Mouse (Mus musculus) adipose tissue, adult 10 weeks (tissue): ENCODE results near the gene Snrpa. TPM values are rescaled to one million over a fixed set of nuclear protein-coding genes. Genes with fewer than 3 reads are reported as not detected.

Experiments
- polyA plus RNA-seq: library from polyadenylated mRNA; stranded (reverse); fragments of 350-450 nt; fragmentation: Illumina TruSeq; extraction: RNeasy Lipid Tissue Mini Kit (QIAGEN cat#74804); gene quantifications from one replicate; pipeline ENCODE4 v1.2.3, GENCODE M21; 2014; ENCODE audit warnings: low read depth, low replicate concordance

The Snrpa gene
- 62.5 TPM for polyA plus RNA-seq

DNA sequence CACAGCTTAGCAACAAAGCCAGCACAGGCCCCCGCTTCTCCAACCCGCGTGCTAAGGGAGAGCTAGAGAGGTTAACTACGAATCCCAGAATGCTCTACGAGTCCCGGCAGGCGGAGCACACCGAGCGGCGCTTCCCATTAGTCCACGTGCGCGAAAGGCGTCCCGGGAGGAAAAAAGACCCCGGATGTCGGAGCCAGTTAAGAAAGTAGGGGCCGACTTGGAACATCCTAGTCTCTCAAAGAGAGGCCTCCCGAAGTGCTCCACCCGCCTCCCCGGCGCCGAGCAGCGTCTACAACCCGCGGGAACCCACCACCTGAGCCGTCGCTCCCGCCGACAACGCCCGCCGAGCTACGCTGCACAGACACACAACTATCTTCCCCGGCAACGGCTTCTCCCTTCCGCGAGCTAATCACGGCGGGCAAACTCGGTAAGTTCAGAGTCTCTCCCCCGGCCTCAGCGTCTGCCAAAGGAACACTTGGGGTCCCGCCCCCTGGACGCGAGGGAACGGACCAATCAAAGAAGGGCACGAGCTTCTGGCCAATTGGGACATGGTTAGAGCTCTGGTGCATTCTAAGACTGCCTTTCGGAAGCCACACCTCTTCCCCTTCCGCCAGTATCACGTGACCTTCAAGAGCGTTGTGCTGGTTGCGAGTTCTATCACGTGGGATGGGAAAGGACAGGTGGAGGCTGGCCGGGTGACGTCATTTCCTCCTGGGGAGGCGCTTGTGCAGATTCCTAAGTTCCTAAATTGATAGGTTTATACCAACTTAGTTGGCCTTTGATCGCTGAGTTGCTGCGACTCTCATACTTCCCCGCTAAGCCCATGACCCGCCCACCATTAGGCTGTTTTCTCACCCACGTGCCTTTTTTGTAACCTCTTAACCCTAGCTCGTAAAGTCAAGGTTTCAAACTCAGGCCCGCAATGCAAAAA is at the start of gene Snrpa, which contains the start of gene BC024978:
Snrpa (minus strand) TSS at position 591 of the 931 bp plus-strand sequence.
BC024978 (plus strand) TSS at position 101 of the 931 bp plus-strand sequence.

GRCm38 (mm10) chr7:27232781-27233281 is 36.8 kb upstream of the Snrpa start, which contains the start of gene Coq8b:
TSS of gene Coq8b (plus strand) at chr7:27233023.

GRCm38 (mm10) chr7:27228281-27228821 is 32.3 kb upstream of the Snrpa start, which contains the start of gene Itpkc:
TSS of gene Itpkc (minus strand) at chr7:27228661.

DNA sequence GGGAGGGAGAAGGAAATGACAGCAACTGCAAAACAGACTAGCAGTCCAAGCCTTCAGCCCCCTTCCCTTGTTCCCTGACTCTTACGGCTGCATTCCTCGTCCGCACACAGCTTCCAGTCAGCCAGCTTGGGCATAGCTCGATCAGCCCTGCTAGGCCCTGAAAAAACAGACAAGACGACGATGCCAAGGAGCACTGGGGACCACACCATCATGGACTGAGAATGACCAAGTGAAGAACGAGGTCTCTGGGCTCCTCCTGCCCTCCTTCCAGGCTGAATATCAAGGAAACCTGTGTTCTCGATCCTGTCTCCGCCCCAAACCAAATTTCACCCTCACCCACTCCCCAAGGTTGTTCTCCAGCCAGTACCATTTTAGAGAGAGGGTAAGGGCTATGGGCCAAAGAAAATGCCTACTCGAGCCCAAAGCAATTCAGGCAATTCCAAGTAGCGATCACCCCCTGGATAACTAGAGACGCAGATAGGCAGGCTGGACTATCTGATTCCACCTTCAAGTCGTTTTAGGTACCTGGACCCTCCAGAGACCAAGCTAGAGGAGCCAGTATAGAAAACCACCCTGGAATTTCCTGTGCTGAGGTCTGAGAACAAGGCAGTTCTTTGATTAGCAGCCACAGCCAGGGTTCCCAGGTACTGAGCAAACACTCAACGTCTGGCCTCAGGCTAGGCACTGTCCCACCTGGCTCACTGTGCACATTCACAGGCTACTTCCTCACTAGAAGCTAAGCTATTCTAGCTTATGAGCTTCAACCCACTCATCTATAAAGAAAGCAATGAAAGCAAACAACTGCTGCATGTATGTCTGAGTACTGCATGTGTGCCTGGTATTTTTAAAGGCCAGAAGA is 15.0 kb downstream of the Snrpa start, which contains the start of the genes Gm21983 and Mia:
Gm21983 (minus strand) TSS at position 250 of the 859 bp plus-strand sequence.
Mia (minus strand) TSS at position 321 of the 859 bp plus-strand sequence.

GRCm38 (mm10) chr7:27178324-27179216 is 17.5 kb downstream of the Snrpa start, which contains the start of gene Rab4b:
TSS of gene Rab4b (minus strand) at chr7:27178896.

DNA sequence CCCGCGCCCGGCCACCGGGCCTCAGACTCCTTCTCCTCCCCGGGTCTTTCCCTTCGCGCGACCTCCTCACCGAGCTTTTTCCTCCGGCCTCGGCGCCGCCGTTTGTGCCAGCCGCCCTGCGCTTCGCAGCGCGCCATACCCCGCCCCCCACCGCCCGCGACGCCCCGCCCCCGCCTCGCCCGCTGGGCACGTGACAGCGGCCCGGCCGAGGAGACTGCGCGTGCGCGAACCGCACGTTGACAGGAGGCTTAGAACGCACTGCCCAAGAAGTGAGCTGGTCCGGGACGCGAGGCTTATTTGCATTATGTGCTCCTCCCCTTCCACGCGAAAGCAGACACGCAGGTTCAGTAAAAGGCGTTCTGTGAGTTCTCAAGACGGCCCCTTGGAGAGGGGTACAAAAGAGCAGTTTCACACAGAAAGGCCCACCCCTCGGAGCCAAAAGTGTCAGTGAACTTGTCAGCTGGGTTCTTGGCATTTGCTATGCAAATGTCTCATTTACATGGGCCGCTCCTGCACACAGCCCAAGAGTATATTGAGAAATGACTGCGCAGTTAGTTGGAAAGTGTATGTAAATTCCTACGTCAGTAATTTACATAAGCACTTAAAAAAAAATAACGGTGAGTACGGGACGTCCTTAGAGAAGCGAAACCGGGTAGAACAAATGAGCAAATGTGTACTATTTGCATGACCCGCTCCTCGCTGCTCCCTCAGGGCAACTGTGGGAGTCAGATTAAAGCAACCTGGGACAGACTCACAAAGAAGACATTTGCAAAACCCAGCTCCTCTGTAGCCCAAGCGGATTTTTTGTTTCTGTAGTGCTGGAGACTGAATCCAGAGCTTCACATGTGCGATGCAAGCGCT is 29.2 kb downstream of the Snrpa start, which contains the start of gene Egln2:
Egln2 (minus strand) TSS at position 189 of the 861 bp plus-strand sequence.

GRCm38 (mm10) chr7:27153205-27153764 is 42.8 kb downstream of the Snrpa start, which contains the start of gene Cyp2t4:
TSS of gene Cyp2t4 (plus strand) at chr7:27153714.

Other genes with a start within 250 kb of the Snrpa start
- gene Cyp2a12, start 167.2 kb downstream of the Snrpa start, polyA plus RNA-seq = 0.17 TPM
- 21.9 TPM for gene Cyp2f2, start 76.4 kb downstream of the Snrpa start, polyA plus RNA-seq
- not detected for gene Cyp2t4, start 42.6 kb downstream of the Snrpa start, polyA plus RNA-seq
- gene Egln2, start 29.5 kb downstream of the Snrpa start, polyA plus RNA-seq = 79.3 TPM
- gene Rab4b, start 17.4 kb downstream of the Snrpa start, polyA plus RNA-seq = 68.0 TPM
- not detected for gene Gm21983, start 15.2 kb downstream of the Snrpa start, polyA plus RNA-seq
- gene Mia, start 15.1 kb downstream of the Snrpa start, polyA plus RNA-seq = 42.6 TPM
- 12.7 TPM for gene BC024978, start 490 bp downstream of the Snrpa start, polyA plus RNA-seq
- gene Itpkc, start 32.4 kb upstream of the Snrpa start, polyA plus RNA-seq = 9.1 TPM
- 26.0 TPM for gene Coq8b, start 36.8 kb upstream of the Snrpa start, polyA plus RNA-seq
- 11.0 TPM for gene Numbl, start 62.2 kb upstream of the Snrpa start, polyA plus RNA-seq
- 175 TPM for gene Ltbp4, start 141.4 kb upstream of the Snrpa start, polyA plus RNA-seq
- 27.0 TPM for gene Shkbp1, start 159.7 kb upstream of the Snrpa start, polyA plus RNA-seq
- gene Gm20479, start 161.1 kb upstream of the Snrpa start, polyA plus RNA-seq = 1.2 TPM